Mouse (Mus musculus) erythroblast, adult 5-6 weeks (primary cell): ENCODE results near the gene Olfr1029. TPM values are rescaled to one million over a fixed set of nuclear protein-coding genes. Genes with fewer than 3 reads are reported as not detected.
"Not testable (repeated sequence)": the region's sequence is repeated elsewhere in the genome, so short reads cannot be mapped to it uniquely, and the experiment has no call there.

Experiments used
- ATAC-seq: replicated peaks from 2 replicates; pipeline ENCODE4 v1.8.0; 2016; ENCODE audit warnings: moderate number of reproducible peaks, mild to moderate bottlenecking, moderate TSS enrichment, inconsistent platforms; ENCODE audit not compliant: poor library complexity, low FRiP score, severe bottlenecking
- total RNA-seq, 2 experiments: library from RNA; stranded (forward) in 1 of 2; stranded (reverse) in 1 of 2; fragments of 150-400 nt in 1 of 2; fragments of 200-764, 138-1000 nt in 1 of 2; gene quantifications; 2 replicates each; pipeline versions ENCODE4 v1.2.3 to v1.2.4; 2015 to 2017; ENCODE audit warnings: low replicate concordance in 2 of 2

The Olfr1029 gene
- total RNA-seq (2015; ENCODE audit: low replicate concordance) (not detected in 2 replicates), total RNA-seq (2017; ENCODE audit: low replicate concordance) (not detected in 2 replicates)

GRCm38 (mm10) chr2:85973595-85973994, at the start of gene Olfr1029:
Olfr1029 (plus strand) TSS chr2:85973895.
- no peak for ATAC-seq

GRCm38 (mm10) chr2:85950137-85950536, 23.6 kb upstream of the Olfr1029 start, which contains the start of gene Olfr1028:
Olfr1028 (plus strand) TSS chr2:85950437.
- ATAC-seq, result no peak

- no peak for ATAC-seq
Measured at GRCm38 (mm10) chr2:85978976-85979375, 5.3 kb downstream of the Olfr1029 start, which contains the start of gene Olfr1030. Olfr1030 (plus strand) TSS chr2:85979276.

- no peak for ATAC-seq
Measured at GRCm38 (mm10) chr2:85990004-85990403, 16.3 kb downstream of the Olfr1029 start, which contains the start of gene Olfr1031. Olfr1031 (plus strand) TSS chr2:85990304.

GRCm38 (mm10) chr2:86005240-86005639, 31.5 kb downstream of the Olfr1029 start, which contains the start of gene Olfr1032:
Olfr1032 (plus strand) TSS chr2:86005540.
- no peak for ATAC-seq

- ATAC-seq, result not testable (repeated sequence)
Measured at GRCm38 (mm10) chr2:86020406-86020805, 46.7 kb downstream of the Olfr1029 start, which contains the start of gene Olfr1033. Olfr1033 (plus strand) TSS chr2:86020633.

GRCm38 (mm10) chr2:86021518-86021917, 47.8 kb downstream of the Olfr1029 start:
- ATAC-seq, result not testable (repeated sequence)

Other genes with a start within 250 kb of the Olfr1029 start
- not detected in 2 replicates for gene Olfr1012, start 211.1 kb upstream of the Olfr1029 start, total RNA-seq (2015; ENCODE audit: low replicate concordance)
- gene Olfr1012, start 211.1 kb upstream of the Olfr1029 start, total RNA-seq (2017; ENCODE audit: low replicate concordance), result not detected in 2 replicates
- gene Olfr1013, start 206.8 kb upstream of the Olfr1029 start, total RNA-seq (2015; ENCODE audit: low replicate concordance), result not detected in 2 replicates
- not detected in 2 replicates for gene Olfr1013, start 206.8 kb upstream of the Olfr1029 start, total RNA-seq (2017; ENCODE audit: low replicate concordance)
- gene Olfr1014, start 201.2 kb upstream of the Olfr1029 start, total RNA-seq (2015; ENCODE audit: low replicate concordance), result not detected in 2 replicates
- gene Olfr1014, start 201.2 kb upstream of the Olfr1029 start, total RNA-seq (2017; ENCODE audit: low replicate concordance), result not detected in 2 replicates
- not detected in 2 replicates for gene Olfr1015, start 191.9 kb upstream of the Olfr1029 start, total RNA-seq (2015; ENCODE audit: low replicate concordance)
- 1.1 TPM in 1 of 2 replicates, not detected in the other for gene Olfr1015, start 191.9 kb upstream of the Olfr1029 start, total RNA-seq (2017; ENCODE audit: low replicate concordance)
- not detected in 2 replicates for gene Olfr1016, start 171.4 kb upstream of the Olfr1029 start, total RNA-seq (2015; ENCODE audit: low replicate concordance)
- 1.4 TPM in 1 of 2 replicates, not detected in the other for gene Olfr1016, start 171.4 kb upstream of the Olfr1029 start, total RNA-seq (2017; ENCODE audit: low replicate concordance)
- not detected in 2 replicates for gene Olfr1018, start 155.4 kb upstream of the Olfr1029 start, total RNA-seq (2015; ENCODE audit: low replicate concordance)
- not detected in 2 replicates for gene Olfr1018, start 155.4 kb upstream of the Olfr1029 start, total RNA-seq (2017; ENCODE audit: low replicate concordance)
- gene Olfr1019, start 128.4 kb upstream of the Olfr1029 start, total RNA-seq (2015; ENCODE audit: low replicate concordance), result not detected in 2 replicates
- gene Olfr1019, start 128.4 kb upstream of the Olfr1029 start, total RNA-seq (2017; ENCODE audit: low replicate concordance), result not detected in 2 replicates
- not detected in 2 replicates for gene Olfr1020, start 126.9 kb upstream of the Olfr1029 start, total RNA-seq (2015; ENCODE audit: low replicate concordance)
- gene Olfr1020, start 126.9 kb upstream of the Olfr1029 start, total RNA-seq (2017; ENCODE audit: low replicate concordance), result not detected in 2 replicates
- not detected in 2 replicates for gene Olfr1022, start 105.3 kb upstream of the Olfr1029 start, total RNA-seq (2015; ENCODE audit: low replicate concordance)
- not detected in 2 replicates for gene Olfr1022, start 105.3 kb upstream of the Olfr1029 start, total RNA-seq (2017; ENCODE audit: low replicate concordance)
- gene Olfr1023, start 88.3 kb upstream of the Olfr1029 start, total RNA-seq (2015; ENCODE audit: low replicate concordance), result not detected in 2 replicates
- gene Olfr1023, start 88.3 kb upstream of the Olfr1029 start, total RNA-seq (2017; ENCODE audit: low replicate concordance), result not detected in 2 replicates
- gene Olfr1024, start 68.8 kb upstream of the Olfr1029 start, total RNA-seq (2015; ENCODE audit: low replicate concordance), result not detected in 2 replicates
- not detected in 2 replicates for gene Olfr1024, start 68.8 kb upstream of the Olfr1029 start, total RNA-seq (2017; ENCODE audit: low replicate concordance)
- not detected in 2 replicates for gene Olfr1025-ps1, start 58.7 kb upstream of the Olfr1029 start, total RNA-seq (2015; ENCODE audit: low replicate concordance)
- gene Olfr1025-ps1, start 58.7 kb upstream of the Olfr1029 start, total RNA-seq (2017; ENCODE audit: low replicate concordance), result not detected in 2 replicates
- not detected in 2 replicates for gene Olfr1026, start 52.3 kb upstream of the Olfr1029 start, total RNA-seq (2015; ENCODE audit: low replicate concordance)
- not detected in 2 replicates for gene Olfr1026, start 52.3 kb upstream of the Olfr1029 start, total RNA-seq (2017; ENCODE audit: low replicate concordance)
- not detected in 2 replicates for gene Olfr1028, start 23.5 kb upstream of the Olfr1029 start, total RNA-seq (2015; ENCODE audit: low replicate concordance)
- 0.42 TPM in 1 of 2 replicates, not detected in the other for gene Olfr1028, start 23.5 kb upstream of the Olfr1029 start, total RNA-seq (2017; ENCODE audit: low replicate concordance)
- gene Olfr1030, start 5.4 kb downstream of the Olfr1029 start, total RNA-seq (2015; ENCODE audit: low replicate concordance), result not detected in 2 replicates
- gene Olfr1030, start 5.4 kb downstream of the Olfr1029 start, total RNA-seq (2017; ENCODE audit: low replicate concordance), result not detected in 2 replicates
- not detected in 2 replicates for gene Olfr1031, start 16.4 kb downstream of the Olfr1029 start, total RNA-seq (2015; ENCODE audit: low replicate concordance)
- not detected in 2 replicates for gene Olfr1031, start 16.4 kb downstream of the Olfr1029 start, total RNA-seq (2017; ENCODE audit: low replicate concordance)
- gene Olfr1032, start 31.6 kb downstream of the Olfr1029 start, total RNA-seq (2015; ENCODE audit: low replicate concordance), result not detected in 2 replicates
- not detected in 2 replicates for gene Olfr1032, start 31.6 kb downstream of the Olfr1029 start, total RNA-seq (2017; ENCODE audit: low replicate concordance)
- gene Olfr1033, start 46.7 kb downstream of the Olfr1029 start, total RNA-seq (2015; ENCODE audit: low replicate concordance), result not detected in 2 replicates
- not detected in 2 replicates for gene Olfr1033, start 46.7 kb downstream of the Olfr1029 start, total RNA-seq (2017; ENCODE audit: low replicate concordance)
- not detected in 2 replicates for gene Olfr1034, start 72.0 kb downstream of the Olfr1029 start, total RNA-seq (2015; ENCODE audit: low replicate concordance)
- not detected in 2 replicates for gene Olfr1034, start 72.0 kb downstream of the Olfr1029 start, total RNA-seq (2017; ENCODE audit: low replicate concordance)
- gene Olfr1036, start 100.1 kb downstream of the Olfr1029 start, total RNA-seq (2015; ENCODE audit: low replicate concordance), result not detected in 2 replicates
- gene Olfr1036, start 100.1 kb downstream of the Olfr1029 start, total RNA-seq (2017; ENCODE audit: low replicate concordance), result not detected in 2 replicates
- gene Olfr1037, start 113.5 kb downstream of the Olfr1029 start, total RNA-seq (2015; ENCODE audit: low replicate concordance), result not detected in 2 replicates
- not detected in 2 replicates for gene Olfr1037, start 113.5 kb downstream of the Olfr1029 start, total RNA-seq (2017; ENCODE audit: low replicate concordance)
- gene Olfr1039, start 162.0 kb downstream of the Olfr1029 start, total RNA-seq (2015; ENCODE audit: low replicate concordance), result not detected in 2 replicates
- not detected in 2 replicates for gene Olfr1039, start 162.0 kb downstream of the Olfr1029 start, total RNA-seq (2017; ENCODE audit: low replicate concordance)
- not detected in 2 replicates for gene Olfr1040, start 172.8 kb downstream of the Olfr1029 start, total RNA-seq (2015; ENCODE audit: low replicate concordance)
- 2.2 TPM in 1 of 2 replicates, not detected in the other for gene Olfr1040, start 172.8 kb downstream of the Olfr1029 start, total RNA-seq (2017; ENCODE audit: low replicate concordance)
- gene Olfr1042, start 187.9 kb downstream of the Olfr1029 start, total RNA-seq (2015; ENCODE audit: low replicate concordance), result not detected in 2 replicates
- not detected in 2 replicates for gene Olfr1042, start 187.9 kb downstream of the Olfr1029 start, total RNA-seq (2017; ENCODE audit: low replicate concordance)
- gene Olfr1043, start 193.6 kb downstream of the Olfr1029 start, total RNA-seq (2015; ENCODE audit: low replicate concordance), result not detected in 2 replicates
- gene Olfr1043, start 193.6 kb downstream of the Olfr1029 start, total RNA-seq (2017; ENCODE audit: low replicate concordance), result not detected in 2 replicates
- gene Olfr1044, start 203.9 kb downstream of the Olfr1029 start, total RNA-seq (2015; ENCODE audit: low replicate concordance), result not detected in 2 replicates
- gene Olfr1044, start 203.9 kb downstream of the Olfr1029 start, total RNA-seq (2017; ENCODE audit: low replicate concordance), result 1.1 TPM in 1 of 2 replicates, not detected in the other
- not detected in 2 replicates for gene Olfr52, start 211.8 kb downstream of the Olfr1029 start, total RNA-seq (2015; ENCODE audit: low replicate concordance)
- not detected in 2 replicates for gene Olfr52, start 211.8 kb downstream of the Olfr1029 start, total RNA-seq (2017; ENCODE audit: low replicate concordance)
- not detected in 2 replicates for gene Olfr1045, start 229.1 kb downstream of the Olfr1029 start, total RNA-seq (2015; ENCODE audit: low replicate concordance)
- not detected in 2 replicates for gene Olfr1045, start 229.1 kb downstream of the Olfr1029 start, total RNA-seq (2017; ENCODE audit: low replicate concordance)
- not detected in 2 replicates for gene Olfr1046, start 245.4 kb downstream of the Olfr1029 start, total RNA-seq (2015; ENCODE audit: low replicate concordance)
- not detected in 2 replicates for gene Olfr1046, start 245.4 kb downstream of the Olfr1029 start, total RNA-seq (2017; ENCODE audit: low replicate concordance)